Mouse (Mus musculus): ENCODE results near the gene Otub1.

Otub1 gene

GRCm38 (mm10) chr19:7205753-7206736 lies at the start of gene Otub1:
Otub1 (minus strand) TSS chr19:7206316.
- DNase-seq = peak; percentile 83

- no peak for DNase-seq
Observed at GRCm38 (mm10) chr19:7246021-7246420, 39.9 kb upstream of the Otub1 start.

DNA sequence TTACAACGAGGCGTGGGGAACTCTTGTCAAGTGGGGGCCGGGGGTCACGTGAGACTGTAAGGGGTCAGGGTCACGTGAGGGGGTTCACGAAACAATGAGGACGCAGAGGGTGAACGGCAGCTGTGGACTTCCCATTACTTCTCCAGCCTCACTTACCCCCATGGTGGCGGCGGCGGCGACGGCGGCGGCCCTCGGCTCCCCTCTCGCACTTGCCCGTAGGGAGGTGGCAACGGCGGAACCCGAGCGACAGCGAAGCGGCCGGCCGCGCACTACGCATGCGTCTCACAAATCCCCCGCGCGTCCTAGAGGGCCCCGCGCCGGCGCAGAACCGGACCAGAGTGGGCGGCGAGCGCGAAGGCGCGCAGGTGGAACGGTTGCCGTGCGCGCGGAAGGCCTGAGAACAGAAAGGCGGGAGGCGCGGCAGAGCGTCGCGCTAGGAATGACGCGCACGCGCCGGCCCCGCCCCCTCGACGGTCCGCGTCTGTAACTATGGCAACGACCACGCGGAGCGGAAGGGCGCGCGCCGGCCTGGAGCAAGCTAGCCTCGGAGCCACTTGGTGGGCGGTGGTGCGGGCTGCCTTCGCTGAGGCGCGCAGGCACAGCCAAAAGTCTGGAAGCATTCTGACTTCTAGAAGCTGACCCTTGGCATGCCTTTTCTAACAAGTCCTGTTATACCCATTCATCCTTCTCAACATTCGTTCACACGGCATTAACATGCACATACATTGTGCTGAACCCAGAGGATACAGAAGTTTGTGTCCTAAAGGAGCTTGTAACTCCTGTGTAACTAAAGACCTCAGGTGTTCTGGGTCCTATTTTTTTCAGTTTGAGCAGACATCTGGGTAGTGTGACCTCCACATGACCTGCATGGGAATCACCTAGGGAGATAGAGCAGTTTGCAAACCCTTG lies 34.9 kb upstream of the Otub1 start, which contains the start of gene Naa40:
Gene Naa40, minus strand, starts transcription at position 402 of the 909 bp plus-strand sequence.
- peak; percentile 93 for DNase-seq

DNA sequence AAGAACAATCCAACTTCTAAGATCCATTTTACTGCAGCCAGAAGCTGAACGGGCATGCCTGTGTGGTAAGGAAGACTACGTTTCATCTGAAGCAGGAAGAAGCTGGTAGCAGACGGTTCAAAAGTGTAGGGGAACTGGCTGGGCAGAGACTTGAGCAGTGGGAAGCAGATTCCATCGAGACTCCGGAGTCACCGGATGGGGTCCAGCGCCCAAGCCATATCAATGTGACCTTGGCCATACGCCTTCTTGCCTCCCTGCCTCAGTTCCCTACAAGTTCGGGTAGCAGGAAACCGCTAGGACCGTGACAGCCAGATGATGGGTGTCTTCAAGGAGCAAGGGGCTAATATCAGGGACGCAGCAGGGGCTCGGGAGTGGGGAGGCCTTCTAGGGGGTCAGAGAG lies 34.2 kb upstream of the Otub1 start:
- peak; percentile 9 for DNase-seq

GRCm38 (mm10) chr19:7239574-7239973 lies 33.5 kb upstream of the Otub1 start:
- DNase-seq = no peak

DNA sequence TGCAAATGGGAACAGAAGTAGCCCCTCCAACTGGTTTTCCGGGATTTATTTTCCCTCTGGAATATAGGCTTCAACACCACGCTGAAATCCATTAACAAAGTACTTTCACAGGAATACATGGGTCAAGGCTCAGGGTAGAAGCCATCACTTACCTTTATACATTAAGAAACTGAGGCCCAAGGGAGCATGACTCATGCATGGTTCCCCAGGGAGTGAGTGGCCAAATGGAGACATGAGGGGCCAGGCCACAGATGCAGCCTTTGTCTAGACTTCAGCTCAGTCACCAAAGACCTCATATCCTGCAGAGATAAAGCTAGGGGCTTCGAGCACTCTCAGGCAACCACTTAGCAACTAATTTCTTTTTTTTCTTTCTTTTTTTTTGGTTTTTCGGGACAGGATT lies 30.6 kb upstream of the Otub1 start:
- no peak for DNase-seq

- DNase-seq = no peak
Observed at GRCm38 (mm10) chr19:7236011-7236410, 29.9 kb upstream of the Otub1 start.

GRCm38 (mm10) chr19:7235461-7235860 lies 29.3 kb upstream of the Otub1 start:
- no peak for DNase-seq

DNA sequence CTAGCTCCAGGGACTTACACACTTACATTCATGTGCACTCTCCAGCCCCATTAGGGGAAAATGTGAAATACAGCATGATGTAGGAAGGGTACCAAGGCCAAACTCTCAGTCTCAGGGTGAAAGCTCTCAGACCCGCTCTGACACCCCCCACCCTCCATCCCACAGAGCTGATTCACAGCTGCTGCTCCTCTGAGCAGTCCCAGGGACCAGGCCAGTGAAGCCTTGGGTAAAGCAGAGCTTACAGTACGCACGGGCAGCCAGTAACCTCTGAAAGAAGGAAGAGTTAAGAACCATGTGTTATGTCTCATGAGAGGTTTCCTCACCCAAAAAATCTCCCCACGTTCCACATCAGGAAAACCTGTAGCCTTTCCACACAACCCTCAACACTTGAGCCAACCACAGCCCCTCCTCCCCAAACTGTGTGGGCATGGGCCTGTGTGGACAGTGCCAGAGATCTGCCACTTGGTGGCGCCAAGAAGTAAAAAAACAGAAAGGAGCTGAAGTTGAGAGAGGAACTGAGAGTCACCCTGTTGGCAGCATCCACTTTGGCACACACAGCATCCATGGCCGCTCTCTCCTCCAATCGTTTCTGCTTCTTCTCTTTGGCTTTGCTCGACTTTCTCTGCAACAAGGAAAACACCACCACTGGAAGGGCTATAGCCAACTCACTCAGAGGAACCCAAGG lies 28.6 kb upstream of the Otub1 start:
- peak; percentile 78 for DNase-seq

DNA sequence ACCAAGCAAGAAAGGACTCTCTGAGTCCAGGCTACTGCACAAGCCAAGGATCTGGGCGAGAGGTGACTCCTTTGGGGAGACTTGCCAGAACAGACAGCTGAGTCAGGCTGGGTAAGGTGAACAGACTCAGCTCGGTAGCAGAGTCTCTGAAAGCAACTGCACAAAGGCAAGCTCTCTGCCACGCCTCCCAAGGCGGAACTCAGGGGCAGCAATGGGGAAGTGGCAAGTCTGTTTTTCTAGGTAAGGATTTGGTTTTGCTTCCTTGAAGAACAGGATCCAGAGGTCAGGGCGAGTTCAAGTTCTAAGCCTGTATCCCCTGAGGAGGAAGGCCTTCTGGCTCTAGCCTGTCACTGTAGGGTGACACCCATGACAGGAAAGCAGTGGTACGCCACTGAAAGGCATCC lies 20.4 kb upstream of the Otub1 start:
- DNase-seq = no peak

DNA sequence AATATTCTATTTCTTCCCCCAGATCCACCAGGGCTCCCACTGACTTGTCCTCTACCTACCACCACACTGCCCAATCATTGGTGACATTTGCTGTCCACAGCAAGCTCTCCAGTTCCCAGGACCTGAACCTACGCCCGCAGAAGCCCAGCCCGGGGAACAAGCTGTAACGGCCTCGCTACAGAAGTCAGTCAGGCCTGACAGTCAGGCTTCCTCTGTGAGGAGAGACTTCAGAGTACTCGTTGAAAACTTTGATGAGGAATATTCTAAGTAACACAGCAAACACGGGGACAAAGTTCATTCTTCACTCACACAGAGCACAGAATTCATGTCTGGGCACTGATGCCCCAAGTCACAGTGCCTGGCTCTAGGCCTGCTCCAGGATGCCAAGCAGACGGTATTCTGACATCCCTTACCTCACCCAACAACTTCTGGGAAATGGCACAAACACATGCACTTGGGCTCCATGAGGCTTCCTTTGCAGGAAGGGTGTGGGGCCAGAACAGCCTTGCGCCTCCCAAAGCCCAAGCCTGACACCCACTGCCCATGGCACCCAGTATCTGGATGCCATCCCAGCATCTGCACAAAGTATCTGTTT lies 19.1 kb upstream of the Otub1 start:
- DNase-seq = no peak

DNA sequence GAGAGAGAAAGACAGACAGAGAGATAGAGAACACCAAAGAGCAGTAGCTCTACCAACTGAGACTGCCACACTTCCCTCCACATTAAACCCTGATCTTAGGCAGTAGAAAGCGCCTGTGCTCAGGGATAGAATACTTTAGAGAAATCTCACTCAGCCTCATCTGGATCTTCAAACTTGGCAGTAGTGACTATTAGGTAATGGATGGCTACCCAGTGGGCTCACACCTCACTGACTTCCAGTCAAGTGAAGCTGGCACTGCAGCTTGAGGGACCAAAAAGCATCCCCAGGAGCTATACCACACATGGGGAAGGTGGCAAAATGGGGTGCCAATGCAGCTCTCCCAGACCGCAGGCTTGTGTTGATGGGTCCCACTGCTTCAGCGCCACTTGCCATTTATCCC lies 18.1 kb upstream of the Otub1 start:
- DNase-seq = no peak

- no peak for DNase-seq
Observed at GRCm38 (mm10) chr19:7223488-7223887, 17.4 kb upstream of the Otub1 start.

DNA sequence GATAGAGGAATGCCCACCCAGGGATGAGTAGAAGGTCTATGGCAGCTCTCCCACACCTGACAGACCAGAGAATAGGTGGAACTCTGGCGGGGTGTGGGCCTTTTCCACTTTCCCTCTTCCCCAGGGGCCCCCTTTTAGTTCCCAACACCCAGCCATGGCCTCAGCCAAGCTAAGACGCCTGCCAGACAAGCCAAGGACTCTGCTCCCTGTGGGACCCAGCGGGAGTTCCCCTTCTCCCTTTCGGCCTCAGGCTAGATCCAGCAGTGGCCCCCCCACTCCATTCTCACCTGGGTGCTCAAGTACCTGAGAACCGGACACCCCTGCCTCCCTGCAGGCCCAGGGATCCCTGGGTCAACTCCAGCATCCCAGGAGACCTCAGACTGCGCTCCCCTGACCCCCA lies 16.1 kb upstream of the Otub1 start:
- DNase-seq = no peak

GRCm38 (mm10) chr19:7218753-7219152 lies 12.6 kb upstream of the Otub1 start:
- DNase-seq = no peak

GRCm38 (mm10) chr19:7217926-7218267 lies 11.8 kb upstream of the Otub1 start:
- no peak for DNase-seq

GRCm38 (mm10) chr19:7217162-7217925 lies 11.2 kb upstream of the Otub1 start, which contains the start of gene Cox8a:
Cox8a (minus strand) TSS chr19:7217616.
- DNase-seq = peak; percentile 88

GRCm38 (mm10) chr19:7214484-7214883 lies 8.4 kb upstream of the Otub1 start:
- no peak for DNase-seq

- no peak for DNase-seq
Observed at GRCm38 (mm10) chr19:7213010-7213409, 6.9 kb upstream of the Otub1 start.

DNA sequence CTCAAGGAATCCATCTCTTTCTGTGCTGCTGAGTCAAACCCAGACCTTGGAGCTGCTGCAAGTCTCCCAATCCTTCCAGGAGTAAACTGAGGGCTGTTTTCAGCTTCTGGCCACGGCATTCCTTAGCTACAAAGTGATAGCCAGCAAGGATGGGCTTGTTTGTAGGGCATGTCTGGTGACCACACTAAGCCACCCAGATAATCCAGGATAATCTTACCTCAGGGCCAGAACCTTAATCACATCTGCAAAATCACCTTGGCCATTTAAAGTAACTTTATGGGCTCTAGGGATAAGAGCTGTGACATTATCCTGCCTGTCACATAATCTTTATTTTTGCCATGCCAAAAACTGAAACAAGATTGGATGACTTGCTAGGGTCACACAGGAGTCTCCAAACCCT lies 6.1 kb upstream of the Otub1 start:
- DNase-seq = no peak

GRCm38 (mm10) chr19:7209907-7210646 lies 4.0 kb upstream of the Otub1 start:
- no peak for DNase-seq
